Mouse (Mus musculus): Measurements from ENCODE around the gene Max. TPM values are rescaled to one million over a fixed set of nuclear protein-coding genes. Genes with fewer than 3 reads are reported as not detected.

Max gene
- polyA plus RNA-seq, 1 experiment, result 37.1 TPM

DNA sequence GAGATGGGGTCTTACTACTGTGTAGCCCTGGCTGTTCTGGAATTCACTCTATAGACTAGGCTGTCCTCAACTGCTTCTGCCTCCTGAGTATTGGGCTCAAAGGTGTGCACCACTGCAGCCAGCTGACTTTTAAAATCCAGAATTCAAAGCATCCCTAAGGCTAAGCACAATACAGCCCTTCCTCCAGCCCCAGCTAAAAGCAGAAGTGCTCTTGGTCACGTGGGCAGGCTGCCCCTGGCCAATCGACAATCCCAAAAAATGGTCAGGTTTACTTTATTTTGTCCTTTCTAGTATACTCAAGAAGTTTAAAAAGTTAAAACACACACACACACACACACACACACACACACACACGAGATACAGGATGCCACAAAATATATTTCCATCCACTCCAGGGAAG is 19.0 kb downstream of the Max start:
- Histone ChIP-seq H3K27ac (ENCODE audit: insufficient read depth, low read length) (no peak overlapping the region), H3K27me3 (ENCODE audit: control insufficient read depth, insufficient read depth, low read length) (no peaks in the 10 kb centered on the region), H3K4me1 (ENCODE audit: control insufficient read depth, insufficient read depth, insufficient read length) (no peaks in the 10 kb centered on the region; the same call in 1 of the 2 replicates), H3K4me3 (ENCODE audit: extremely low read depth, insufficient read depth, insufficient read length) (no peak overlapping the region), H3K36me3 (ENCODE audit: control insufficient read depth, insufficient read depth, low read length) (peaks cover 53% of the 10 kb centered on the region)
- no peak for DNase-seq (ENCODE audit: low read depth in 1 of 2, low spot score in 2 of 2)
- TF ChIP-seq CTCF (IDR thresholded peaks at IDR 0.05; ENCODE audit: extremely low read depth, insufficient read depth, insufficient read length, insufficient replicate concordance), result no peak
- no peak for TF ChIP-seq POLR2A (IDR thresholded peaks at IDR 0.05; ENCODE audit: low read depth, low read length)
- WGBS, result 34% methylated on average over 3 of the region's 3 CpGs

DNA sequence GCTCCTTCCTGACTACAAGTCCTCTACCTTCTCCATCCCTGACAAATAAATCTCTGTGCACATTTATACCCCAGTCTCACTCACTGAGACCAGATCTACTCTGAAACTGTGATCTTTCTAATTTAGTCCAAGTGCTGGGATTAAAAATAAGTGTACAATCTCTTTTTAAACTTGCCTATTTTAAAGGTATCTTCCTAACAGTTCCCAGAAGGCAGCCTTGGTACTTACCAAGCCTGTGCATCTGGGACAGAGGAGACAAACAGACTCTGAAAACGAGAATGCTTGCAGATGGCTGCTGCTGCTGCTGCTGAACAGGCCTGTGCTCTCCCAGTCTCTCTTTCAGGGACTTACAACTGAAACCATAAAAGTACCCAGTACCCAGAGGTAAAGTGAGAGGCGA is 19.5 kb downstream of the Max start:
- WGBS, result 79% methylated on average over 2 of the region's 2 CpGs

DNA sequence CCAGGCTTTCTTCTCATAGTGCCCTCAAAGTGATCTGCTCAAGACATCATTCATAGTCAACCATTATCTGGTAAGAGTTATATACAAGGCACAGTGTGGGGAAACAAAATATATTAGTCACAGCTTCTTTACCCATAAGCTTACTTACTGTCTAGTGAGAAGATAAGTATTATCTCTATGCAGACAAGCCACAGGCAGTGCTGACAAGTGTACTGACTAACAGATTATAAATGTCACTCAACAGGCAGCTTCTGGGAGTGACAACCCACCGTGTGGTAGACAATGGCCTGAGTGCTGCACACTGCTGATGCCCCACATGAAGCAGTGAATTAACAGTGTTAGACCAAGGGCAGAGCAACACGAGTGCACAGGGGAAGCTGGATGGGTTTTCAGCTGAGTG is 20.5 kb downstream of the Max start:
- H3K4me3 ChIP-seq (ENCODE audit: extremely low read depth, insufficient read depth, insufficient read length), result no peak overlapping the region
- peaks cover 55% of the 10 kb centered on the region for H3K36me3 ChIP-seq (ENCODE audit: control insufficient read depth, insufficient read depth, low read length)
- no peak overlapping the region for H3K27ac ChIP-seq (ENCODE audit: insufficient read depth, low read length)
- no peak for DNase-seq (ENCODE audit: low read depth in 1 of 2, low spot score in 2 of 2)
- no peaks in the 10 kb centered on the region; the same call in 1 of the 2 replicates for H3K4me1 ChIP-seq (ENCODE audit: control insufficient read depth, insufficient read depth, insufficient read length)
- 81% methylated on average over 2 of the region's 2 CpGs for WGBS
- TF ChIP-seq CTCF (IDR thresholded peaks at IDR 0.05; ENCODE audit: extremely low read depth, insufficient read depth, insufficient read length, insufficient replicate concordance) (no peak), POLR2A (IDR thresholded peaks at IDR 0.05; ENCODE audit: low read depth, low read length) (no peak)
- no peaks in the 10 kb centered on the region for H3K27me3 ChIP-seq (ENCODE audit: control insufficient read depth, insufficient read depth, low read length)

More for the DNA sequence above, 19.5 kb downstream of the Max start:
- no peaks in the 10 kb centered on the region; the same call in 1 of the 2 replicates for H3K4me1 ChIP-seq (ENCODE audit: control insufficient read depth, insufficient read depth, insufficient read length)
- H3K36me3 ChIP-seq (ENCODE audit: control insufficient read depth, insufficient read depth, low read length), result peaks cover 54% of the 10 kb centered on the region
- no peak overlapping the region for H3K4me3 ChIP-seq (ENCODE audit: extremely low read depth, insufficient read depth, insufficient read length)
- no peaks in the 10 kb centered on the region for H3K27me3 ChIP-seq (ENCODE audit: control insufficient read depth, insufficient read depth, low read length)
- TF ChIP-seq POLR2A (IDR thresholded peaks at IDR 0.05; ENCODE audit: low read depth, low read length) (no peak), CTCF (IDR thresholded peaks at IDR 0.05; ENCODE audit: extremely low read depth, insufficient read depth, insufficient read length, insufficient replicate concordance) (no peak)
- DNase-seq (ENCODE audit: low read depth in 1 of 2, low spot score in 2 of 2), result no peak
- no peak overlapping the region for H3K27ac ChIP-seq (ENCODE audit: insufficient read depth, low read length)

DNA sequence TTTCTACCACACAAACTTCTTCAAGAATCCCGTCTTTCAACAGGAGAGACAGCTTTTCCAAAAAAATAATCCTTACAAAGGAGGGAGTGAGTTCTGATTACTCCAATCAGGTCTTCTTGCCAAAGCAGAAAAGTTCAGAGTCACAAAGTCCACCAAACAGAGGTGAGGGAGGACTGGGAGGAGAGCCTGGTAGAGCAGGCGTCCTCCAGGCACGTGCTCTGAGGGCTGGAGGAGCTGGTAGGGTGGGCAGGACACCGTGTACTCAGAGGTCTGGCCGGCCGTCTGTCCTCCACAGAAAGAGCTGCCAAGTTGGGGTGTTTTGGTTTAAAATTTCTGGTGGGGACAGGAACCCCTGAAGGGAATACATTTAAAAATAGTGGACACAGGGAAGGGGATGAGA is 24.0 kb downstream of the Max start:
- Histone ChIP-seq H3K4me1 (ENCODE audit: control insufficient read depth, insufficient read depth, insufficient read length) (no peaks in the 10 kb centered on the region), H3K27me3 (ENCODE audit: control insufficient read depth, insufficient read depth, low read length) (no peaks in the 10 kb centered on the region), H3K36me3 (ENCODE audit: control insufficient read depth, insufficient read depth, low read length) (peaks cover 50% of the 10 kb centered on the region), H3K27ac (ENCODE audit: insufficient read depth, low read length) (no peak overlapping the region), H3K4me3 (ENCODE audit: extremely low read depth, insufficient read depth, insufficient read length) (no peak overlapping the region)
- no peak for DNase-seq (ENCODE audit: low read depth in 1 of 2, low spot score in 2 of 2)
- TF ChIP-seq POLR2A (IDR thresholded peaks at IDR 0.05; ENCODE audit: low read depth, low read length), result no peak
- no peak for TF ChIP-seq CTCF (IDR thresholded peaks at IDR 0.05; ENCODE audit: extremely low read depth, insufficient read depth, insufficient read length, insufficient replicate concordance)
- 97% methylated on average over 6 of the region's 6 CpGs for WGBS

DNA sequence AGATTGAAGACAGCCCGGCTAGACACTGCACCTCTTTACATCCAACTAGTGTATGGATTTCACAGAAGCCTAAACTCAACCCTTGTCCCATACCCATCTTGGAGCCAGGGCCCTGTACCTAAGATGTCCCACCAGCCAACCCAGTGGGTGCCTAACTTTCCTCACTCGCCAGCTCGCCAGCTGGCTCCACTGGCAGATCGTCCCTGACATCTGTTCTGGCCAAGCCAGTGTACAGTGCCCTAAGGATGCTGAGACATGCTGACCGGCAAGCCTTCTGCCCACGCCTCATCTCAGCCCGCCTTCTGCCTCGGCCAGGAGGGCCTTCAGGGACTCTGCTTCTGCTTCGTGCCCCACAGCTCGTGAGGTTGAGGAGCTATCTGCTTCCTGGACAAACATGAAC is 25.8 kb downstream of the Max start:
- no peaks in the 10 kb centered on the region for H3K4me1 ChIP-seq (ENCODE audit: control insufficient read depth, insufficient read depth, insufficient read length)
- H3K27me3 ChIP-seq (ENCODE audit: control insufficient read depth, insufficient read depth, low read length), result no peaks in the 10 kb centered on the region
- TF ChIP-seq POLR2A (IDR thresholded peaks at IDR 0.05; ENCODE audit: low read depth, low read length) (no peak), CTCF (IDR thresholded peaks at IDR 0.05; ENCODE audit: extremely low read depth, insufficient read depth, insufficient read length, insufficient replicate concordance) (no peak)
- peaks cover 40% of the 10 kb centered on the region for H3K36me3 ChIP-seq (ENCODE audit: control insufficient read depth, insufficient read depth, low read length)
- H3K27ac ChIP-seq (ENCODE audit: insufficient read depth, low read length), result no peak overlapping the region
- no peak overlapping the region for H3K4me3 ChIP-seq (ENCODE audit: extremely low read depth, insufficient read depth, insufficient read length)
- DNase-seq (ENCODE audit: low read depth in 1 of 2, low spot score in 2 of 2), result no peak
- WGBS, result 93% methylated on average over 10 of the region's 10 CpGs

DNA sequence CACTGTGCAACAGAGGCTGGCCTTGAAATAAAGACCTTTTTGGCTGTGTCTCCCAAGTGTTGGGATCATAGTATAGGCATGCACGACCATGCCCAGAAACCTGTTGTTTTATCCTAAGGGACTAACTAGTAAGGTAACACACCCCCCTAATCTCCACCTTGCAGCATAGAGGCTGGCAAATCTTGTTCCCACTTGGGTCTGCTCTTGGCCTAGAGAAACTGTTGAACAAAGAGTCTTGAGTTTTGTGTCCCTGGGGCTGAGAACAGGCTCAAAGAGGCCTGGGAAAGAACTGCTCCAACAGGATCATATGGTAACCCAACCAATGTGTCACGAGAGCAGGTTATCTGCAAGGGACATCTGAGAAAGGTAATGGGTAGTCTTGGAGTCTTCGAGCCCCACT is 27.6 kb downstream of the Max start:
- DNase-seq (ENCODE audit: low read depth in 1 of 2, low spot score in 2 of 2), result no peak
- no peak overlapping the region for H3K4me3 ChIP-seq (ENCODE audit: extremely low read depth, insufficient read depth, insufficient read length)
- WGBS, result 91% methylated on average over 3 of the region's 3 CpGs

DNA sequence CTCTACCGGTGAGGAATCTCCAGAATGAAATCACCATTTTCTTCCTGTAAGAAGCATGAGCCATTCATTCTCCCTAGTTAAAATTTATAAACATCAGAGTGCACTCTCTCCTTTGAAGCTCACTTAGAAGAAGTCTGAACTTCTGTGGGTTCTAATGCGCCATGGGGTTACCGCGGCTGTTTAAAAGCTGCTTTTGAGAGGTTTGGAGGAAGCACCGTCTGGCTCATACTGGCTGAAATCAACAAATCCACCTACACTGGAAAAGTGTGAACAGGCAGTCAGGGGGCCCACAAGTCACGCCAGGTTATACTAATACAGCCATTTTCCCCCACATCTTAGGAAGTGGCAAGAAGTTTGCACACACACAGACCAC is 29.3 kb downstream of the Max start:
- no peak overlapping the region for H3K27ac ChIP-seq (ENCODE audit: insufficient read depth, low read length)
- H3K36me3 ChIP-seq (ENCODE audit: control insufficient read depth, insufficient read depth, low read length), result peaks cover 14% of the 10 kb centered on the region

More for the DNA sequence above, 27.6 kb downstream of the Max start:
- no peaks in the 10 kb centered on the region for H3K4me1 ChIP-seq (ENCODE audit: control insufficient read depth, insufficient read depth, insufficient read length)
- H3K27me3 ChIP-seq (ENCODE audit: control insufficient read depth, insufficient read depth, low read length), result no peaks in the 10 kb centered on the region
- TF ChIP-seq POLR2A (IDR thresholded peaks at IDR 0.05; ENCODE audit: low read depth, low read length), result no peak
- no peak overlapping the region for H3K27ac ChIP-seq (ENCODE audit: insufficient read depth, low read length)
- H3K36me3 ChIP-seq (ENCODE audit: control insufficient read depth, insufficient read depth, low read length), result peaks cover 28% of the 10 kb centered on the region

More for the DNA sequence above, 29.3 kb downstream of the Max start:
- peak in 1 of 2 experiments; percentile 8 for DNase-seq (ENCODE audit: low read depth in 1 of 2, low spot score in 2 of 2)
- 65% methylated on average over 6 of the region's 6 CpGs for WGBS
- Histone ChIP-seq H3K4me1 (ENCODE audit: control insufficient read depth, insufficient read depth, insufficient read length) (no peaks in the 10 kb centered on the region), H3K4me3 (ENCODE audit: extremely low read depth, insufficient read depth, insufficient read length) (no peak overlapping the region), H3K27me3 (ENCODE audit: control insufficient read depth, insufficient read depth, low read length) (no peaks in the 10 kb centered on the region)
- TF ChIP-seq CTCF (IDR thresholded peaks at IDR 0.05; ENCODE audit: extremely low read depth, insufficient read depth, insufficient read length, insufficient replicate concordance) (no peak), POLR2A (IDR thresholded peaks at IDR 0.05; ENCODE audit: low read depth, low read length) (no peak)

Data from spleen, adult 2 months (tissue).